Mouse (Mus musculus): ENCODE measurements around the gene Rgma.

Gene Rgma

GRCm38 (mm10) chr7:73375257-73376100 lies at the start of gene Rgma:
Rgma (plus strand) TSS chr7:73375509.
- DNase-seq (ENCODE audit: low read depth, low spot score), result no peak
- no peaks in the 10 kb centered on the region for H3K36me3 ChIP-seq (ENCODE audit: control insufficient read depth, insufficient read depth, low read length, poor library complexity, severe bottlenecking)
- H3K27me3 ChIP-seq (ENCODE audit: control insufficient read depth, insufficient read depth, low read length, poor library complexity, severe bottlenecking), result no peaks in the 10 kb centered on the region; the same call in none of the 2 replicates

GRCm38 (mm10) chr7:73326236-73326635 lies 49.1 kb upstream of the Rgma start:
- Histone ChIP-seq H3K36me3 (ENCODE audit: control insufficient read depth, insufficient read depth, low read length, poor library complexity, severe bottlenecking) (no peaks in the 10 kb centered on the region), H3K27me3 (ENCODE audit: control insufficient read depth, insufficient read depth, low read length, poor library complexity, severe bottlenecking) (no peaks in the 10 kb centered on the region)
- DNase-seq (ENCODE audit: low read depth, low spot score), result no peak

- no peaks in the 10 kb centered on the region for H3K27me3 ChIP-seq (ENCODE audit: control insufficient read depth, insufficient read depth, low read length, poor library complexity, severe bottlenecking)
- no peak for DNase-seq (ENCODE audit: low read depth, low spot score)
- no peaks in the 10 kb centered on the region for H3K36me3 ChIP-seq (ENCODE audit: control insufficient read depth, insufficient read depth, low read length, poor library complexity, severe bottlenecking)
These were observed 48.6 kb upstream of the Rgma start for GRCm38 (mm10) chr7:73326680-73327079.

- no peak for DNase-seq (ENCODE audit: low read depth, low spot score)
- Histone ChIP-seq H3K36me3 (ENCODE audit: control insufficient read depth, insufficient read depth, low read length, poor library complexity, severe bottlenecking) (no peaks in the 10 kb centered on the region), H3K27me3 (ENCODE audit: control insufficient read depth, insufficient read depth, low read length, poor library complexity, severe bottlenecking) (no peaks in the 10 kb centered on the region)
These were observed 48.1 kb upstream of the Rgma start for GRCm38 (mm10) chr7:73327193-73327592.

- Histone ChIP-seq H3K27me3 (ENCODE audit: control insufficient read depth, insufficient read depth, low read length, poor library complexity, severe bottlenecking) (no peaks in the 10 kb centered on the region), H3K36me3 (ENCODE audit: control insufficient read depth, insufficient read depth, low read length, poor library complexity, severe bottlenecking) (no peaks in the 10 kb centered on the region)
- no peak for DNase-seq (ENCODE audit: low read depth, low spot score)
These were observed 47.7 kb upstream of the Rgma start for GRCm38 (mm10) chr7:73327652-73328051.

GRCm38 (mm10) chr7:73328653-73329207 lies 46.6 kb upstream of the Rgma start:
- no peak for DNase-seq (ENCODE audit: low read depth, low spot score)
- H3K27me3 ChIP-seq (ENCODE audit: control insufficient read depth, insufficient read depth, low read length, poor library complexity, severe bottlenecking), result no peaks in the 10 kb centered on the region
- H3K36me3 ChIP-seq (ENCODE audit: control insufficient read depth, insufficient read depth, low read length, poor library complexity, severe bottlenecking), result no peaks in the 10 kb centered on the region

GRCm38 (mm10) chr7:73330754-73331153 lies 44.6 kb upstream of the Rgma start:
- Histone ChIP-seq H3K36me3 (ENCODE audit: control insufficient read depth, insufficient read depth, low read length, poor library complexity, severe bottlenecking) (no peaks in the 10 kb centered on the region), H3K27me3 (ENCODE audit: control insufficient read depth, insufficient read depth, low read length, poor library complexity, severe bottlenecking) (no peaks in the 10 kb centered on the region)
- no peak for DNase-seq (ENCODE audit: low read depth, low spot score)

- no peaks in the 10 kb centered on the region for H3K36me3 ChIP-seq (ENCODE audit: control insufficient read depth, insufficient read depth, low read length, poor library complexity, severe bottlenecking)
- DNase-seq (ENCODE audit: low read depth, low spot score), result no peak
- no peaks in the 10 kb centered on the region for H3K27me3 ChIP-seq (ENCODE audit: control insufficient read depth, insufficient read depth, low read length, poor library complexity, severe bottlenecking)
These were observed 43.7 kb upstream of the Rgma start for GRCm38 (mm10) chr7:73331645-73332044.

- Histone ChIP-seq H3K36me3 (ENCODE audit: control insufficient read depth, insufficient read depth, low read length, poor library complexity, severe bottlenecking) (no peaks in the 10 kb centered on the region), H3K27me3 (ENCODE audit: control insufficient read depth, insufficient read depth, low read length, poor library complexity, severe bottlenecking) (no peaks in the 10 kb centered on the region)
- DNase-seq (ENCODE audit: low read depth, low spot score), result no peak
These were observed 41.8 kb upstream of the Rgma start for GRCm38 (mm10) chr7:73333398-73333988.

GRCm38 (mm10) chr7:73334883-73335282 lies 40.4 kb upstream of the Rgma start:
- DNase-seq (ENCODE audit: low read depth, low spot score), result no peak
- no peaks in the 10 kb centered on the region for H3K27me3 ChIP-seq (ENCODE audit: control insufficient read depth, insufficient read depth, low read length, poor library complexity, severe bottlenecking)
- no peaks in the 10 kb centered on the region for H3K36me3 ChIP-seq (ENCODE audit: control insufficient read depth, insufficient read depth, low read length, poor library complexity, severe bottlenecking)

GRCm38 (mm10) chr7:73336380-73336779 lies 38.9 kb upstream of the Rgma start:
- no peaks in the 10 kb centered on the region for H3K36me3 ChIP-seq (ENCODE audit: control insufficient read depth, insufficient read depth, low read length, poor library complexity, severe bottlenecking)
- DNase-seq (ENCODE audit: low read depth, low spot score), result no peak

GRCm38 (mm10) chr7:73338353-73338752 lies 37.0 kb upstream of the Rgma start:
- Histone ChIP-seq H3K27me3 (ENCODE audit: control insufficient read depth, insufficient read depth, low read length, poor library complexity, severe bottlenecking) (no peaks in the 10 kb centered on the region), H3K36me3 (ENCODE audit: control insufficient read depth, insufficient read depth, low read length, poor library complexity, severe bottlenecking) (no peaks in the 10 kb centered on the region)
- DNase-seq (ENCODE audit: low read depth, low spot score), result no peak

More at GRCm38 (mm10) chr7:73336380-73336779, 38.9 kb upstream of the Rgma start:
- H3K27me3 ChIP-seq (ENCODE audit: control insufficient read depth, insufficient read depth, low read length, poor library complexity, severe bottlenecking), result no peaks in the 10 kb centered on the region

GRCm38 (mm10) chr7:73343852-73344251 lies 31.5 kb upstream of the Rgma start:
- Histone ChIP-seq H3K36me3 (ENCODE audit: control insufficient read depth, insufficient read depth, low read length, poor library complexity, severe bottlenecking) (no peaks in the 10 kb centered on the region), H3K27me3 (ENCODE audit: control insufficient read depth, insufficient read depth, low read length, poor library complexity, severe bottlenecking) (no peaks in the 10 kb centered on the region)
- DNase-seq (ENCODE audit: low read depth, low spot score), result no peak

GRCm38 (mm10) chr7:73348585-73349124 lies 26.7 kb upstream of the Rgma start:
- Histone ChIP-seq H3K27me3 (ENCODE audit: control insufficient read depth, insufficient read depth, low read length, poor library complexity, severe bottlenecking) (no peaks in the 10 kb centered on the region), H3K36me3 (ENCODE audit: control insufficient read depth, insufficient read depth, low read length, poor library complexity, severe bottlenecking) (no peaks in the 10 kb centered on the region)
- DNase-seq (ENCODE audit: low read depth, low spot score), result no peak

GRCm38 (mm10) chr7:73349158-73349557 lies 26.2 kb upstream of the Rgma start:
- DNase-seq (ENCODE audit: low read depth, low spot score), result no peak
- H3K27me3 ChIP-seq (ENCODE audit: control insufficient read depth, insufficient read depth, low read length, poor library complexity, severe bottlenecking), result no peaks in the 10 kb centered on the region
- no peaks in the 10 kb centered on the region for H3K36me3 ChIP-seq (ENCODE audit: control insufficient read depth, insufficient read depth, low read length, poor library complexity, severe bottlenecking)
